Mouse (Mus musculus): ENCODE results near the gene Kifc3.

Gene Kifc3

DNA sequence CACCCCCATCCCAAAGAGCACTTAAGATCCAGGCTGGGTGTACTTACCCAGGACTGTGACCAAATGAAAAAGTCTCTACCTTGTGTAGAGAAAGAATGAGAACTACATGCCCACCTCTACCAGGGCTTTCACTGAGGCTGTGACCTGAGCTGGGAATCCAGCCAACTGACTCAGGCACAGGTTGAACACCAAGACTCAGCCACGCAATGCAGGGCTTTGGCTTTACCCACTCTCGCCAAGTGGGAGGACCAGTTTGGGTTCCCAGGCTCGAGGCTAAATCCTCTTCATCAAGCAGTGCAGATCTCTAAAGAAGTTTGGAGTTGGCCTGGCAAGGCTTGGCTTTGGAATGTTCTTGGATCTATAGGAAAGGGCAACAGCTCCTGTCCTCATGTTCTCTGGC lies 127.1 kb downstream of the Kifc3 start:
- peak; percentile 31 for DNase-seq (ENCODE audit: low read depth)

DNA sequence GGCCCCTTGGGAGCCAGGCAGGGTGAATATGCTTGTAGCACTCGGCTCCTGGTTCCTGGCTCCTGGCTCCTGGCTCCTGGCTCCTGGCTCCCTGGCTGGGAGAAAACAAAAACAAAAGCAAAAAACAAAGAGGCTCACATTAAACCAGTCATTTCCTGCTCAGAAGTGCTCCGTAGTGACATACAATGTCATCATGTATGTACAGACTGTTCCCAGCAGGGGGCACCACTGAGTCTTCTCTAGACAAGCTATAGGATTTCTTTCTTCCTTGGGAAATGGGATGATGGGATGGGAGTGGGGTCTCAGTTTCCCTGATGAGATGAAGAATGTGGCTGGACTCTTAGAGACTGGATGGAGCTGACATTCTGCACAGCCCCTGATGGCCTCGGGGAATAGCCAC lies 135.0 kb downstream of the Kifc3 start:
- DNase-seq (ENCODE audit: low read depth) = peak; percentile 60

GRCm38 (mm10) chr8:95064531-95064930 lies 138.1 kb downstream of the Kifc3 start:
- peak; percentile 80 for DNase-seq (ENCODE audit: low read depth)

DNA sequence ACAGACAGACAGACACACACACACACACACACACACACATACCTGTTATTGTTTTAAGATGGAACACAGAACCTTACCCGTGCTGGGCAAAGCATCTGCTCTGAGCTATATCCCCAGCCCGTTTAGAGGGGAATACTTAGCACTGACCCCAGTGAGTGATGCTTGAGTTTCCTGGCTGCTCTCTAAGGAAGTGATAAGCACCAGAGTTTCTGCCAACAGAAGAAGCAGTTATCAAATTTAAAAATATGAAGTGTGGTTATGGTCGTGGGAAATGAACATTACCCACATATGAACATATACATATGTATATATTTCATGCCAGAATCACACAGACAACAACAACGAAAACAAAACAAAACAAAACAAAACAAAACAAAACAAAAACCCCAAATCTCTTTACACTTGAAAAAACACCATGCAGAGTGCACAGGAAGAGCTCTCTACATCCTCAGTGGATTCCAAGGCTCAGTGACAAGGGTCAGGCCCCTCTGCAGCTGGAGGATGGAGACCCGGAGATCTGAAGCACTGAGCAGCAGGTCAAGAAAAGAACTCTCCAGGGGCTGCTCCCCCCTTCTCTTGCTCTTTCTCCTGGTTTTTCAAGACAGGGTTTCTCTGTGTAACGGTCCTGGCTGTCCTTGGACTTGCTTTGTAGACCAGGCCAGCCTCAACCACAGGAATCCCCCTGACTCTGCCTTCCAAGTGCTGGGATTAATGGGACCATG lies 142.6 kb downstream of the Kifc3 start:
- no peak for DNase-seq (ENCODE audit: low read depth)

DNA sequence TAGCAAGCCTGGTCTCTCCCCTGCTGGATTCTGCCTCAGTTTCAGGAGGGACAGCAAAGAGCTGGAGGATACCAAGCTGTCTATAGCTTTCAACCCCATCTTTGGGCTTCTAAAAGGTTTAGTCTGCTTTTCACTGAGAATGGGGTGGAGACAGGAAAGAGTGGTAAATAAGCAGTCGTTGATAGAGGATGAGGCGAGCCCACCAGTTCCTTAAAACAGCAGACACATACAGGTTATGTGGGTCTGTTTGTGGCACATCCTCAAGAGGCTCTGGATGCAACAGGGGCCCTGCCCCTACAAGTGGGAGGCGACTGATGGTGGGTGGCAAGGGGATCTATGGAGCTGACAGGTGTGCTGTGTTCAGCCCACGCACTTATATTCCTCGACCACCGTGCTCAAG lies 144.0 kb downstream of the Kifc3 start:
- DNase-seq (ENCODE audit: low read depth) = no peak

GRCm38 (mm10) chr8:95056414-95056813 lies 146.2 kb downstream of the Kifc3 start:
- no peak for DNase-seq (ENCODE audit: low read depth)

DNA sequence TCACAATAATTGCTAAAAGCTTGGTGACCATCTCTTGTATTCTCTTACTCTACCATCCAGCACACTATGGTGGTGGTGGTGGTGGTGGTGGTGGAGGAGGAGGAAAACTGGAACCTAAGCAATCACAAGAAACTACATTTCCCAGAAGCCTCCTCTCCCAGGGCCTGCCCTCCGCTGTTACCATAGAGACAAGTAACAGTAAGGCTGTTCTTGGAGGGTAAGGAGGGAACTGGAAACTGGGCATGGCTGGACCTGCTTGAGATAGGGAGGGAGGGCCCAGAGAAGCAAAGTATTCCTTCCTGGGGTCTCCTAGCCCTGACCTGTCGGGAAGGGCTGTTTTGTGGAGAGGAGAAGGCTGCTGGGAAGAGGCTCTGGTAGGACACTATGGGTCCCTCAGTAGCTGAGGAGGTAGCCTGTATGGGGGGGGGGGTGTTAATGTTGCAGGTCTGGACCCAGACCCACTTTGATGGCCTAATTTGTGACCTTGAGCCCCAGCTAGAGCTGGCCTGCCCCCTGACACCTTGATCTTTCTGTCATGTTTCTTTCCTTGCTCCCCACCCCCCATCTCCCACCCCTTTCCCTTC lies 147.6 kb downstream of the Kifc3 start, which contains the start of gene Drc7:
TSS of gene Drc7 (plus strand) at position 177 of the 584 bp plus-strand sequence.
- DNase-seq (ENCODE audit: low read depth) = no peak

GRCm38 (mm10) chr8:95054438-95054837 lies 148.2 kb downstream of the Kifc3 start:
- DNase-seq (ENCODE audit: low read depth) = no peak

Measured in NIH3T3 (cell line).